Mouse (Mus musculus): ENCODE measurements around the gene Tnf. TPM values are rescaled to one million over a fixed set of nuclear protein-coding genes. Genes with fewer than 3 reads are reported as not detected.

Tnf gene
- polyA plus RNA-seq, 1 experiment from 2014 or later: not detected

DNA sequence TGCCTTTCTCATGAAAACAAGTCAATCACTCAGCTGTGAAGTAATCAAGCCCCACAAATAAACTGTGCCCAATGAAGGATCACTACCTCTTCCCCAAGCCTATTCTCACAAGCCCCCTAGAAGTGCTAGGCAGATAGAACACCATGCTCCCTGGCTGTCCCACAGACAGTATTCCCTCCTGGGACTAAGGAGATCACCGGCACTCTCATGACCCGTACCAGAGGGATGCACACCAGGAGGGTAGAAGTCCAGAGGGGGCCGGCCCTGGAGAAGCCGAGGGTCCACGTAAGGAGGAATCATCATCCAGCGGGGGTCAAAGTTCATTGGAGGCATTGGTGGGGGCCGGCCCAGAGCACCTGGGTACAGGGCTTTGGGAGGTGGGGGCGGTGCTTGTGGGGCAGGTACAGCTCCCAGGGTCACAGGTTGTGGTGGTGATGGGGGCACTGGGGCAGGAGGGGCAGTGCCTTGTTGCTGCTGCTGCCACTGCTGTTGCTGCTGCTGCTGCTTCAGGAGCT, 44.1 kb downstream of the Tnf start:
- Histone ChIP-seq H3K4me3 (replicated peaks; ENCODE audit: low read depth, low read length) (no peak overlapping the region), H3K27ac (replicated peaks; ENCODE audit: low read depth, low read length) (no peak overlapping the region), H3K9ac (replicated peaks; ENCODE audit: low read length) (no peak overlapping the region), H3K4me1 (ENCODE audit: control insufficient read depth, insufficient read depth, low read length) (peaks cover 13% of the 10 kb centered on the region), H3K4me2 (ENCODE audit: low read length) (no peak overlapping the region), H3K36me3 (ENCODE audit: control insufficient read depth, insufficient read depth, low read length) (peaks cover 96% of the 10 kb centered on the region), H3K27me3 (ENCODE audit: control insufficient read depth, insufficient read depth, low read length) (no peaks in the 10 kb centered on the region), H3K9me3 (ENCODE audit: control insufficient read depth, low read length) (no peaks in the 10 kb centered on the region)
- no peak for DNase-seq
- WGBS: 95% methylated on average over 8 of the region's 8 CpGs
- no peak for ATAC-seq (ENCODE audit: low FRiP score, low TSS enrichment)

DNA sequence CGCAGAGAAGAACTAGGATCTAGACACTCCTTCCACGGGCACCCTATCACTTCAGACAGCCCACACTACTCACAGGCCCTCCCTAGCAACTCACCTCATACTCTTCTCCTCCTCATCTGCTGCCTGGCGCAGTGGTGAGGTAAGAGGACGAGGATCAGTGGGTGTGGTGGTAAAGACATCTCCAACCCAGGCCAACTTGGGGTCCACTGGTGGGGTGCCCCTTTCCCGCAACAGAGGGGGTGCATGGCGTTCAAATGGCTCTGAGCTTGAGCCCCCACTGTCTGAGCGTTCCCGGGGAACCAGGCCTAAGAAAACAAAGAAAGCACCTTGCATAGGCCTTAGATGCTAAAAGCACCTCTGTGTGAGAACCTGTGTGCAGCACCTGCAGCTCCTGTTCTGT, 44.6 kb downstream of the Tnf start:
- H3K4me1 ChIP-seq (ENCODE audit: control insufficient read depth, insufficient read depth, low read length): peaks cover 8% of the 10 kb centered on the region
- ATAC-seq (ENCODE audit: low FRiP score, low TSS enrichment): no peak
- no peak overlapping the region for H3K9ac ChIP-seq (replicated peaks; ENCODE audit: low read length)
- H3K27ac ChIP-seq (replicated peaks; ENCODE audit: low read depth, low read length): no peak overlapping the region
- no peaks in the 10 kb centered on the region for H3K9me3 ChIP-seq (ENCODE audit: control insufficient read depth, low read length)
- H3K4me3 ChIP-seq (replicated peaks; ENCODE audit: low read depth, low read length): no peak overlapping the region
- 91% methylated on average over 8 of the region's 8 CpGs for WGBS
- no peaks in the 10 kb centered on the region for H3K27me3 ChIP-seq (ENCODE audit: control insufficient read depth, insufficient read depth, low read length)
- H3K36me3 ChIP-seq (ENCODE audit: control insufficient read depth, insufficient read depth, low read length): peaks cover 100% of the 10 kb centered on the region
- no peak overlapping the region for H3K4me2 ChIP-seq (ENCODE audit: low read length)
- DNase-seq: no peak

DNA sequence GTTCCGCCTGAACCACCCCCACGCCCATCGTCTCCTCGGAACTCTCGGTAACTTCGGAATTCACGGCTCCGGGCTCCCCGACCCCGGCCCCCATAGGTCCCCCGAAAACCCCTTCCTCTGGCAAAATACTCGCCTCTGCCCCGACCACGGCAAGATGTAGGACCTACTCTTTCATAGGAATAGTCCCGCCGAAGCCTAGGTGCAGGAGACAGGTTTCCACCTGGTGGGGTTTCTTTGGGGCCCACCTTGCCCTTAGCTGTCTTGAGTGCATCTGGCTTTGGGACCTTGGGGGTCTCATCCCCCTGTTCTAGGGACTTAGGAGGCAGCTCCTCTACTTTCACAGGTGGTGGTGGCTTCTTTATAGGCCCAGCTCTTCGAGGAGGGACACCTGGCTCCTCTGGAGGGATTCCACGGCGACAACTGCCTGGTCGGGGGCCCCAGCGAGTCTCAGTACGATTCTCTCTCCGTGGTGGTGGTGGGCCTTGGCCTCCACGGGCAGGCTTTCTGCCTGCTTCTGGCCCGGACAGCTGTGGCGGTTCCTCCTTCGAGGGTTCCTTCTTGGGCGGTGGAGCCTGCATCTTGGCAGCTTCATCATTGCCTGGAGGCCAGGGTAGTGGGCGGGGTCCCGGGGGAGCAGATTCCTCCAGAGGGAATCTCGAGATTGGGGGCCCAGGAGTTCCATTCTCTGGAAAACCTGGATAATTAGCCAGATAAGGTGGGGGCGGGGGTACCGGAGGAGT, 45.2 kb downstream of the Tnf start:
- Histone ChIP-seq H3K36me3 (ENCODE audit: control insufficient read depth, insufficient read depth, low read length) (peaks cover 100% of the 10 kb centered on the region), H3K4me3 (replicated peaks; ENCODE audit: low read depth, low read length) (no peak overlapping the region), H3K27ac (replicated peaks; ENCODE audit: low read depth, low read length) (no peak overlapping the region), H3K4me2 (ENCODE audit: low read length) (no peak overlapping the region), H3K9me3 (ENCODE audit: control insufficient read depth, low read length) (no peaks in the 10 kb centered on the region), H3K4me1 (ENCODE audit: control insufficient read depth, insufficient read depth, low read length) (peaks cover 2% of the 10 kb centered on the region; the same call in 1 of the 2 replicates), H3K9ac (replicated peaks; ENCODE audit: low read length) (no peak overlapping the region), H3K27me3 (ENCODE audit: control insufficient read depth, insufficient read depth, low read length) (no peaks in the 10 kb centered on the region)
- ATAC-seq (ENCODE audit: low FRiP score, low TSS enrichment): no peak
- WGBS: 92% methylated on average over 33 of the region's 33 CpGs
- no peak for DNase-seq

GRCm38 (mm10) chr17:35155451-35155850, 46.4 kb downstream of the Tnf start:
- Histone ChIP-seq H3K27me3 (ENCODE audit: control insufficient read depth, insufficient read depth, low read length) (no peaks in the 10 kb centered on the region), H3K27ac (replicated peaks; ENCODE audit: low read depth, low read length) (no peak overlapping the region), H3K4me1 (ENCODE audit: control insufficient read depth, insufficient read depth, low read length) (no peaks in the 10 kb centered on the region), H3K36me3 (ENCODE audit: control insufficient read depth, insufficient read depth, low read length) (peaks cover 99% of the 10 kb centered on the region), H3K9ac (replicated peaks; ENCODE audit: low read length) (no peak overlapping the region), H3K4me3 (replicated peaks; ENCODE audit: low read depth, low read length) (no peak overlapping the region), H3K4me2 (ENCODE audit: low read length) (no peak overlapping the region), H3K9me3 (ENCODE audit: control insufficient read depth, low read length) (no peaks in the 10 kb centered on the region)
- ATAC-seq (ENCODE audit: low FRiP score, low TSS enrichment) (no peak), DNase-seq (no peak)
- WGBS: 94% methylated on average over 12 of the region's 12 CpGs

DNA sequence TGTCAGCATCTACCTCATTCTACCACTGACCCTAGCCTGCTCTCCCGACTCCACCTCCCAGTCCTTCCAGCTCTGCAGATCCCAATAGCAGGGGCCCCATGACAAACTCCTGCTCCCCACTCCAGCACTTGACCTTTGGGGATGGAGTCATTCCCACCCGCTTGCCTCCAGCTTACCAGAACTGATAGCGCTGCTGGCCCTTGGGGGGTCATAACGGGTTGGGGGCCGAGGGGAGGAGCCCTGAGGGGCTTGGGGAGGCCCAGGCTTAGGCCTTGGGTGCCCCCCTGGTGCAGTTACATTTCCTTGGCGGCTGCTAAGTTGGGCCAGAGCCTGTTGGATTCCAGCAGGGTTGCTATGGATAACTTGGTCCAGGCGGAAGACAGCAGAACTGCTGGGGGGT, 47.2 kb downstream of the Tnf start:
- H3K9me3 ChIP-seq (ENCODE audit: control insufficient read depth, low read length): no peaks in the 10 kb centered on the region
- H3K36me3 ChIP-seq (ENCODE audit: control insufficient read depth, insufficient read depth, low read length): peaks cover 99% of the 10 kb centered on the region
- H3K4me2 ChIP-seq (ENCODE audit: low read length): no peak overlapping the region
- no peak overlapping the region for H3K4me3 ChIP-seq (replicated peaks; ENCODE audit: low read depth, low read length)
- no peak overlapping the region for H3K9ac ChIP-seq (replicated peaks; ENCODE audit: low read length)
- no peaks in the 10 kb centered on the region for H3K4me1 ChIP-seq (ENCODE audit: control insufficient read depth, insufficient read depth, low read length)
- no peak overlapping the region for H3K27ac ChIP-seq (replicated peaks; ENCODE audit: low read depth, low read length)
- no peak for DNase-seq
- H3K27me3 ChIP-seq (ENCODE audit: control insufficient read depth, insufficient read depth, low read length): no peaks in the 10 kb centered on the region
- 78% methylated on average over 7 of the region's 7 CpGs for WGBS
- ATAC-seq (ENCODE audit: low FRiP score, low TSS enrichment): no peak

- ATAC-seq (ENCODE audit: low FRiP score, low TSS enrichment): no peak
- Histone ChIP-seq H3K36me3 (ENCODE audit: control insufficient read depth, insufficient read depth, low read length) (peaks cover 99% of the 10 kb centered on the region), H3K4me3 (replicated peaks; ENCODE audit: low read depth, low read length) (no peak overlapping the region), H3K27ac (replicated peaks; ENCODE audit: low read depth, low read length) (no peak overlapping the region), H3K4me2 (ENCODE audit: low read length) (no peak overlapping the region), H3K9me3 (ENCODE audit: control insufficient read depth, low read length) (no peaks in the 10 kb centered on the region), H3K4me1 (ENCODE audit: control insufficient read depth, insufficient read depth, low read length) (no peaks in the 10 kb centered on the region), H3K27me3 (ENCODE audit: control insufficient read depth, insufficient read depth, low read length) (no peaks in the 10 kb centered on the region), H3K9ac (replicated peaks; ENCODE audit: low read length) (no peak overlapping the region)
- WGBS: 94% methylated on average over 4 of the region's 4 CpGs
- no peak for DNase-seq
Observed at GRCm38 (mm10) chr17:35153931-35154330, 47.9 kb downstream of the Tnf start.

DNA sequence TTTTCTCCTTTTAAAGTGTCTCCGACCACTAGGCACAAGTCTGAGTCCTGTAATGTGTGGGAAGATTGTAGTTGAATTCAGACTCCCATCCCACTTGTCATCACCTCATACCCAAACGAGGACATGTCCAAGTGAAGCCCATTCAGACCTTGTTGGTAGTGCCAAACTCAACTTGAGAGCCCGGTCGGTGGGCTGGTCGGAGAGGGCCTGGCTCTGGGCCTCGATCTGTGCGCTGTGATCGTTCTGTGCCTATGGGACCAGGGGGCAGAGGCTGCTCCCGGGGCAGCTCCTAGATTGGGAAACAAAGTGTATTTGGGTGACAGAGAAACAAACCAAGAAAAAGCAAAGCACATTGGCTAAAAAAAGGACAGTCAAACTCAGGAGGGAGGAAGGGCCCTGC, 48.7 kb downstream of the Tnf start:
- Histone ChIP-seq H3K9me3 (ENCODE audit: control insufficient read depth, low read length) (no peaks in the 10 kb centered on the region), H3K4me1 (ENCODE audit: control insufficient read depth, insufficient read depth, low read length) (no peaks in the 10 kb centered on the region), H3K9ac (replicated peaks; ENCODE audit: low read length) (no peak overlapping the region), H3K4me2 (ENCODE audit: low read length) (no peak overlapping the region), H3K27ac (replicated peaks; ENCODE audit: low read depth, low read length) (no peak overlapping the region), H3K4me3 (replicated peaks; ENCODE audit: low read depth, low read length) (no peak overlapping the region), H3K27me3 (ENCODE audit: control insufficient read depth, insufficient read depth, low read length) (no peaks in the 10 kb centered on the region), H3K36me3 (ENCODE audit: control insufficient read depth, insufficient read depth, low read length) (peaks cover 99% of the 10 kb centered on the region)
- 94% methylated on average over 9 of the region's 9 CpGs for WGBS
- no peak for ATAC-seq (ENCODE audit: low FRiP score, low TSS enrichment)
- DNase-seq: no peak

DNA sequence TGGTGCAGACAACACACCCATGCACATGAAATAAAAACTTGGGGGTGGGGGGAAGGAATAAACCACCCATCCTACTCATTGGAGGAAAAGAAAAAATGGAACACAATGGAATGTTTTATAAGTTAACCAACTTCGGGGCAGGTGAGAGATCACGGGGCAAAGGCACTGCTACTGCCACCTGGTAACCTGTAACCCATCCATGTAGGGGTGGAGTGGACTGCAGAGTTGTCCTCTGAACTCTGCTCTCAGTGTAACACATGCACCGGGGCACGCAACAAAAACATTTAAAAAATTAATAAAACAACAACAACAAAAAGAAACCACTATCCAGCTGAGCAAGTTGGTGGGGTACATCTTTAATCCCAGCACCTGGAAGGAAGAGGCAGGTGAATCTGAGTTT, 49.7 kb downstream of the Tnf start:
- Histone ChIP-seq H3K36me3 (ENCODE audit: control insufficient read depth, insufficient read depth, low read length) (peaks cover 99% of the 10 kb centered on the region), H3K4me2 (ENCODE audit: low read length) (no peak overlapping the region), H3K4me1 (ENCODE audit: control insufficient read depth, insufficient read depth, low read length) (no peaks in the 10 kb centered on the region), H3K27me3 (ENCODE audit: control insufficient read depth, insufficient read depth, low read length) (no peaks in the 10 kb centered on the region), H3K4me3 (replicated peaks; ENCODE audit: low read depth, low read length) (no peak overlapping the region), H3K9ac (replicated peaks; ENCODE audit: low read length) (no peak overlapping the region), H3K9me3 (ENCODE audit: control insufficient read depth, low read length) (no peaks in the 10 kb centered on the region), H3K27ac (replicated peaks; ENCODE audit: low read depth, low read length) (no peak overlapping the region)
- DNase-seq: no peak
- 96% methylated on average over 4 of the region's 4 CpGs for WGBS
- no peak for ATAC-seq (ENCODE audit: low FRiP score, low TSS enrichment)
